Mouse (Mus musculus): ENCODE results near the gene Fam213b. TPM values are rescaled to one million over a fixed set of nuclear protein-coding genes. Genes with fewer than 3 reads are reported as not detected.
A peak's percentile ranks its signal among the peaks of the same experiment; 100 is the strongest.

Fam213b gene
- 10 to 100 TPM; 54.8 to 58.7 TPM for total RNA-seq (2021)
- long read RNA-seq, transcript Fam213b-201 (7 exons, 883 nt): major isoform, 30 of 30 reads
- long read RNA-seq, partial matches to known transcripts: 0 of 30 reads
- long read RNA-seq, other reads (novel, unspliced or antisense): 0 of 30 reads

- peak; percentile 82 to 85 for DNase-seq (ENCODE audit: low spot score in 2 of 2)
These were observed at the start of gene Fam213b for GRCm38 (mm10) chr4:154898506-154899446. Fam213b (minus strand) TSS chr4:154899135.

DNA sequence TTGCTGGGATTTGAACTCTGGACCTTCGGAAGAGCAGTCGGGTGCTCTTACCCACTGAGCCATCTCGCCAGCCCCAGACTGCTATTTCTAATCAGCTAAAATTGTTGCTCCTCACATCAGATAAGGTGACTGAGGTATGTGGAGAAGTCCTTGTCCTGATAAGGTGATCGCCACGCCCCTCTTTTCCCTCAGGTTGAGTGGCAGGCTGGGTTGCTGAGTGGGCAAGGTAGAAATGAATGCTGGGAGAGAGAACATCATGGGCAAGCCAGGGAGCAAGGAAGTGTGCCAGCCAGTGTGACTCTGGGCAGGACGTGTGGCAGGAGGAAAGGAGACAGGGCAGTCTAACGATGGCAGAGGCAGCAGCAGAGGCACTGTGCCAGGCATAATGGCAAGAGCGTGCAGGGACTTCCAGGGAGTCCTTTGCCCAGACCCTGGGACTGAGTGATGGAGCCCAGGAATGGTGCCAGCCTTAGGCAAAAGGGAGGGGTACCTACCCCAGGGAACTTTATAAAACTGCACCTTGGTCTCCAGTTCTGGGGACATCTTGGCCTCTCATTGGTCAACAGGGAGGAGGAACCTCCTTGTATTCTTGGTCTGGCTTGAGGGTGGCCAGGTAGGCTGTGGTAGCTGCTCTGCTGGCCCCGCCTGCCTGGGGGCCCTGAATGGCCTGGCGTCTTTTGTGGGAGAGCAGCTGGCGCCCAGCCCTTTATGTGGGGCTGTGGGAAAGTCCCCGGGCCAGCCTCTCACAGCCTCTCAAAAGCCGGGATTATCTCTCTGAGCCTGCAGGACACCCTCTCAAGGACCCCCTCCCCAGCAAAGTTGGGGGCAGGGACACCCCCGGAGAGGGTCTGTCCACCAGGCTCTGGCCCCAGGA lies 49.4 kb upstream of the Fam213b start:
- DNase-seq (ENCODE audit: low spot score in 2 of 2): peak in 1 of 2 experiments; percentile 41

GRCm38 (mm10) chr4:154946319-154946718 lies 47.4 kb upstream of the Fam213b start:
- DNase-seq (ENCODE audit: low spot score in 2 of 2): peak in 1 of 2 experiments; percentile 50

- DNase-seq (ENCODE audit: low spot score in 2 of 2): peak; percentile 68 to 90
These were observed 45.2 kb upstream of the Fam213b start for GRCm38 (mm10) chr4:154944121-154944590.

- DNase-seq (ENCODE audit: low spot score in 2 of 2): no peak
These were observed 44.5 kb upstream of the Fam213b start for GRCm38 (mm10) chr4:154943323-154944039.

DNA sequence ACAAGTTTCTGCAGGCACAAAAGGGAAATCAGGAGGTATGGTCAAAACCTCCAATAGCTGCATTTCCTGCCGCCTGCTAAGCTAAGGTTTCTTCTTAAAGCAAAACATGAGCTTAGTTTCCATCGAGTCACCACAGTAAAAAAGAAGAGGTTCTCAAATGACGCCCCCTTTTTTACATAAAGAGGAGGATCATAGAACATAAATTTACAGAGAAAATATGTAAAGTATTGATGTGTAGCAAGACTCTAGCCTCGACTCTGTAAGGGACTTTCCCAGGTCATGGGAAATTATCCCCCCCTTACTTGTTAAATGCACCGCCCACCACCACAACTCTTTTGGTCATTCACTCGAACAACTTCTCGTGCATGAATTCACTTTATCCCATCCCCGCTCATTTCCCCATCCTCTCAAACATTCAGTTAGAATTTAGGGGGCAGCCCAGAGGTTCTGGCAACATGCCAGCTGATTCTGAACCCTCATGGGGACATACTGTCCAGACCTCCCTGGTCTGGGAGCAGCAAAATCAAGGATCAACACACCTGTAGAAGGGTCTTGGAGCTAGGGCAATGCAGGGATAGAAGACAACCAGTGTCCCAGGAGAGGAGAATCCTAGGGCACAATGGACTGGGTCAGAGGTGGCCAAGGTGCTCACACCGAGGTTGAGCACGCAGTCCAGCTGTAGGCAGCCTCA lies 43.8 kb upstream of the Fam213b start:
- DNase-seq (ENCODE audit: low spot score in 2 of 2): no peak

DNA sequence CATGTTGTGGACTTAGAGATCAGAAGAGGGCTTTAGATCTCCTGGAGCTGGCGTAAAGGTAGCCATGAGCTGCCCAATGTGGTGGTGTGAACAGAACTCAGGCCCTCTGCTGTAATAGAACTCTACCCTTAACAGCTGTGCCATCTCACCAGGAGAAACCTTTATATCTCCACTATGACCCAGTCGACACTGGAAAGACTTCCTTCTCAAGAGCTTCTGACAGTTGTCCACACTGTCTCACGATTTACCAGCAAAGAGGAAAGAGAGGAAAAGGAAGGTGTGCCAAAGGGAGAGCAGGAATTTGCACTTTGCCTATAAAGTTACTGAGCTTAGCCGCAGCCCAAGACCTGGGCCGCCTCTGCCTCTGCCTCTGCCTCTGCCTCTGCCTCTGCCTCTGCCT lies 42.9 kb upstream of the Fam213b start:
- no peak for DNase-seq (ENCODE audit: low spot score in 2 of 2)

DNA sequence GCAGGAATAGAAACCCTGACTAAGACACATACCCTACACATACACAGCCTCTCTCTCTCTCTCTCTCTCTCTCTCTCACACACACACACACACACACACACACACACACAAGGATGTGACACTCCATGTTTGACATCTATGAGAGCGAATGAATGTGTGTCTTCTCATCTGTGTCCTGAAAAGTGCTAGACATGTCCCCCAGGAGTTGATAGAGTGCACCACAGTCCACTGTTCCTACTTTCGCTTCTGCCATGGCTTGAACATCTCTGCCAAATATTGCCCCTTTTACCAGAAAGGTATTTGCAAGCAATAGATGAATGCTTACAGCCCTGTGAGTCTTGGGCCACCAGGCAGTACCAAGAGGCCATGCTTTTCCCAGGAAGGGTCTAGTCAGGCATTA lies 41.2 kb upstream of the Fam213b start:
- no peak for DNase-seq (ENCODE audit: low spot score in 2 of 2)

DNA sequence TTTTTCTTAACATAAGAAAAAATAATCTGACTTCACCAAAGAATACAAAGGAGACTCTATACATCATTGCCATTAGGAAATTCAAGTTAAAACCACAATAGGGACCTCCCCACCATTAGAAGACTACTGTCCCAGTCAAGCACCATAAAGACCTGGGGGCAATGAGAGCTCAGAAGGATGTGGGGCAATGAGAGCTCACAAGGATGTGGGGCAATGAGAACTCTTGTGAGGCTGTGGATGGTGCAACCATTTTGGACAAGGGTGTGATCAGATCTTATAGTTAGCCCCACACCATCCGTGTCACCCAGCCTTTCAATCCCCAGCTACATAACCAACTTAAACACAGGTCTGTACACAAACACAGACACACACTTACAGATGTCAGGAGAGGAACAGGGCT lies 38.8 kb upstream of the Fam213b start:
- no peak for DNase-seq (ENCODE audit: low spot score in 2 of 2)

DNA sequence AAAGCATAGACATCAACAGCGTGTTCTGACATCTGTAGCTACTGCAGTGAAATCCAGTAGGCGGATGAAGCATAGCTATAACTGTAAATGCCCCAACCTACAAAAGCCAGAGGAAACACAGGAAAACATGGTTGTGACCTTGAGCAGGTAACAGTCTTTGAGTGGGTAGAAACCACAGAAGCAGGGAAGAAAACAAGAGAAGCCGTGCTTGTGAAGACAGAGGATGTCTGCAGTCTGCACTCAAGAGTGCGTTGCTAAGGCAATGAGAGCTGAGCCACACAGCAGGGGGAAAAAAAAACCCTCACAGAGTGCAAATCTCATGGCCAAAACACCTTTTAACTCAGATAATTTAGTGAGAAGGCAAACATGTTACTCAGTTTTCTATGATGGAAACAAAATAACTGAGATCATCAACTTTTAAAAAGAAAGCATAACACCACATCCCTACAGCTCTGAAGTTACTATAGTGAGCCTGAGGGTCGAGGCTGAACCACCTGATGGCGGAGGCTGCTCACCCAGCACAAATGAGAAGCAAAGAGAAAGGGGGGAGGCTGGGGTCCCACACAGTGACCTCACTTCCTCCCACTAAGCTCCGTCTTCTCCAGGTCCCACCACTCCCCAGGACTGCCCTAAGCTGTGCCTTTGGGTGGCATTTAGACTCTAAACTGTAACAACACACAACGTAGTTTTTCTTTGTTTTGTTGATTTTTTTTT lies 37.8 kb upstream of the Fam213b start:
- no peak for DNase-seq (ENCODE audit: low spot score in 2 of 2)

- no peak for DNase-seq (ENCODE audit: low spot score in 2 of 2)
These were observed 36.9 kb upstream of the Fam213b start for GRCm38 (mm10) chr4:154935788-154936187.

DNA sequence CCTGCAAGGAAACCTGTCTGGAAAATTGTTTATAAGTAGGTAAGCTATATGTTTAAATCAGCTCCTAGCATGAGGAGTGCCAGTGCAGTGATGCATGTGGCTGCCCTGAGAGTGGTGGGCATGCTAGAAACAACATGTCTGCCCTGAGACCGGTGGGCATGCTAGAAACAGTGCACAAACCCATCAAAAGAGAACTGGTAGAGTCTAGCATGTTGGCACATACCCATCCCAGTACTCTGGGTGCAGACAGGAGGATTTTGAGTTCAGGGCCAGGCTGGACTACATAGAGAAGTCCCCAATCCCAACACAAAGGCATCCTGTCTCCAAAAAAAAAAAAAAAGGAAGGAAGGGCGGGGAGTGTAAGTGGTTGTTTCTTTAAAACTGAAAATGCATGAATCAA lies 35.9 kb upstream of the Fam213b start:
- DNase-seq (ENCODE audit: low spot score in 2 of 2): no peak

- no peak for DNase-seq (ENCODE audit: low spot score in 2 of 2)
These were observed 34.5 kb upstream of the Fam213b start for GRCm38 (mm10) chr4:154933306-154933907.

DNA sequence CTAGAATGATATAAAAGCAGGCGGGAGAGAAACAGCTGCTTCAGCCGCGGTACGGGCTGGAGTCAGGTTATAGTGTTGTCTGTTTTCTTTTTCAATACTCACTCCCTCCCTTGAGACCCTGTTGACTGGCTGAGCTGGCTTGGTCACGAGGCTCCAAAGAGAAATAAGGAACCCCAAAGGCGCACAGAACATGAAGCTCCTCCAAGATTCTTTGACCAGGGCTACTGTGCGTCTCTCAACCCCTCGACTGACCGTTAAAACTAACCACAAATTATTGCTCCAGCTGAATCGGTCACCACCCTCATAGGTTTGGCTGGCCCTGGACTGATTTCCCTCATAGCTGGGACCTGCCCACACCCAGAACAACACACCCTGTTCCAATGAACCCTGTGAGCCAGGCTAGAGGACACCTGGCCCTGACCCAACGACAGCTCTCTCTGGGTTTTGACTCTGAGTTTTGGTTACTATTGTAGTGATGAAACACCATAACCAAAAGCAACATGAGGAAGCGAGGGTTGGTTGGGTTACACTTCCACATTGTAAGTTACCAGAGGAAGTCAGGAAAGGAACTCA lies 30.2 kb upstream of the Fam213b start:
- no peak for DNase-seq (ENCODE audit: low spot score in 2 of 2)

GRCm38 (mm10) chr4:154928395-154929087 lies 29.6 kb upstream of the Fam213b start, which contains the start of gene Tnfrsf14:
Tnfrsf14 (minus strand) TSS chr4:154928563.
- no peak for DNase-seq (ENCODE audit: low spot score in 2 of 2)

GRCm38 (mm10) chr4:154927899-154928337 lies 29.0 kb upstream of the Fam213b start:
- no peak for DNase-seq (ENCODE audit: low spot score in 2 of 2)

DNA sequence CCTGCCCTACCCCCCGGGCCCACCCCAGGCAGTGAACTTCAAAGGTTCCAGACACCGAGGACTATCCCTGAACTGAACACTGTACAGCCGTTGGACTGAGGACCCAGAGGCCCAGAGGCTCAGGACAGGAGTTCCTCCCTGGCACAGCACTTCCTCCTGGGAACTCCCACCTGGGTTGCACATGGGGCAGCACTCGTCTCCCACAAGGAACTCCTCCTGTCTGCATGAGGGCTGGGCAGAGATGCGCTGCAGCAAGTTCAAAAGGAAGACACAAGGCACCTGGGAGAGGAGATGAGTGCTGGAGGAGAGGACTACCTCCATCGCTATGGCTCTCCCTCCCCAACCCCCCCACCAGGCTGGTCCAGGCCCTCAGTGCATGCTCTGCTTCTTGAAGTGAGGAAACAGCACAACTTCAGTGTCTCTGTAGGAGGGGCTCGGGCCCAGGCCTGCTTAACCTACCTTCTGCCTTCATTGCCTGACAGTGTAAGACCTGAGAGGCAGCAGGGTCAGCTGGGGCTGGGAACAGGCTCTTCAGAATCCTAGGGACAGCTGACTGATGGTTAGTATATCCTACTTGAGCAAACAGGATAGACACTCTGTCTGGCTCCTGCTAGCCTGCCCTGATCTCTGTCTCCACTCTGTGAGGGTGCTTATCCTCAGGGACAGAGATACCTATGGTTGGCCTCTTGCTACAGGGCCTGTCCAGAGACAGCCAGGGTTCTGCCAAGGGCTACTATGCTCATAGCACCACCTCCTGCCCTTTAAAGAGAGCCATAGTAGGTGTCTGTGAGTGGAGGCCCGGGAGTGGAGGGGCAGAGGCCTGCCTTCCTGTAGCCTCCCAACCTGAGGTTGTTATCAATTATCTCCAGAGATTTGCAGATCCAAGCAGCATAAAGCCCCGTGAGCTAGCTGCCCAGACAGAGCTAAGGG lies 28.3 kb upstream of the Fam213b start:
- DNase-seq (ENCODE audit: low spot score in 2 of 2): no peak

All from layer of hippocampus, adult 18-20 months (tissue).